Mouse (Mus musculus): ENCODE measurements around the gene Iqsec1. TPM values are rescaled to one million over a fixed set of nuclear protein-coding genes. Genes with fewer than 3 reads are reported as not detected.

The Iqsec1 gene
- total and polyA plus RNA-seq, 2 experiments from 2014 or later, result 12.0 to 93.7 TPM

- DNase-seq (ENCODE audit: low spot score) (no peak), ATAC-seq (ENCODE audit: insufficient read depth, low read depth) (peak; percentile 54)
- peak overlapping the region; percentile 35; the same call in 1 of the 2 replicates for H3K9ac ChIP-seq (replicated peaks; ENCODE audit: low read depth, low read length)
- no peaks in the 10 kb centered on the region for H3K27me3 ChIP-seq (ENCODE audit: control insufficient read depth, insufficient read depth, low read length)
- H3K36me3 ChIP-seq (replicated peaks; ENCODE audit: control insufficient read depth, insufficient read depth, low read length), result peaks cover 14% of the 10 kb centered on the region
- peak overlapping the region; percentile 1; the same call in 1 of the 2 replicates for H3K4me2 ChIP-seq (ENCODE audit: low read depth, low read length)
- TF ChIP-seq EP300 (IDR thresholded peaks at IDR 0.05; ENCODE audit: low read depth) (no peak), CTCF (IDR thresholded peaks at IDR 0.05; ENCODE audit: low read depth) (no peak)
- WGBS, result 25% methylated on average over 11 of the region's 11 CpGs
- no peaks in the 10 kb centered on the region for H3K9me3 ChIP-seq (replicated peaks; ENCODE audit: control insufficient read depth, low read length)
- H3K4me1 ChIP-seq (ENCODE audit: control insufficient read depth, insufficient read depth), result peaks cover 55% of the 10 kb centered on the region
- H3K4me3 ChIP-seq (ENCODE audit: low read depth, low read length), result no peak overlapping the region
- peak overlapping the region; percentile 67 for H3K27ac ChIP-seq (ENCODE audit: low read depth)
Observed at GRCm38 (mm10) chr6:90622758-90623455, 365.6 kb downstream of the Iqsec1 start.

DNA sequence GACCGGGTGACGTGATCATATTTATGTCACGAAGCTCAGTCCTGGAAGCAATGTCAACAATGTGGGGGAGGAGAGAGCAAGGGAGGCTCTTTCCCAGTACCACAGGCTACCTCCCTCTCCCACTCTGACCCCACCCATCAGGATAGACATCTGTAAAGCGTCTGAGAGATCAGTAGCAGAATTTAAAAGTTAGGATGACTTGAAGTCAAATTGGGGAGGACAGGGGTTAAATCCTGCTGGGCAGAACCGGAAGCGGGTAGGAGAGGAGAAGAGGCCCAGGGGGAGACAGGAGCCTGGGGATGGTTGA is 366.9 kb downstream of the Iqsec1 start:
- WGBS, result 42% methylated on average over 6 of the region's 6 CpGs
- Histone ChIP-seq H3K4me1 (ENCODE audit: control insufficient read depth, insufficient read depth) (peaks cover 65% of the 10 kb centered on the region), H3K4me2 (ENCODE audit: low read depth, low read length) (no peak overlapping the region), H3K27me3 (ENCODE audit: control insufficient read depth, insufficient read depth, low read length) (no peaks in the 10 kb centered on the region), H3K4me3 (ENCODE audit: low read depth, low read length) (no peak overlapping the region), H3K9me3 (replicated peaks; ENCODE audit: control insufficient read depth, low read length) (no peaks in the 10 kb centered on the region), H3K9ac (replicated peaks; ENCODE audit: low read depth, low read length) (no peak overlapping the region), H3K27ac (ENCODE audit: low read depth) (peak overlapping the region; percentile 54), H3K36me3 (replicated peaks; ENCODE audit: control insufficient read depth, insufficient read depth, low read length) (peaks cover 7% of the 10 kb centered on the region; the same call in 1 of the 2 replicates)
- TF ChIP-seq CTCF (IDR thresholded peaks at IDR 0.05; ENCODE audit: low read depth) (no peak), EP300 (IDR thresholded peaks at IDR 0.05; ENCODE audit: low read depth) (no peak)
- no peak for DNase-seq (ENCODE audit: low spot score)
- no peak for ATAC-seq (ENCODE audit: insufficient read depth, low read depth)

GRCm38 (mm10) chr6:90620791-90621583 is 367.5 kb downstream of the Iqsec1 start:
- ATAC-seq (ENCODE audit: insufficient read depth, low read depth), result peak; percentile 10; the same call in 1 of the 2 replicates

DNA sequence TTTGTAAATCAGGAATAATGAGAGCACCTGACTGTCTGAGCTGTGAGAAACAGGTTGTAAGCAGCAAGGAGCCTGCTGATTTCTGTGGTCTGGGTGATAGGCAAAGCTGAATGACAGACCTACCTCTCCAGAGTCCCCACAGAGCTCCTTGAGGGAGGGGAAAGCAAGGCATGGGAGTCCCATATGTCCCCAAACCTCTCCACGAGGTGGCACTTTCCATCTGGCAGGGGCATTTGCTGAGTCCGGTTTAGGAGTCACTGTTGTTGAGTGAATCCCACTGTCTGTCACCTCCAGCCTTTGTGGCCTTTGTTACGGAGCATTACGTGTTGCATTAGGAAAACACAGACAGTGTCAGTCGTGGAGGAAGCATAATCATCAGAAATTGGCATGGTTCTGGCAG is 368.5 kb downstream of the Iqsec1 start:
- Histone ChIP-seq H3K4me2 (ENCODE audit: low read depth, low read length) (peak overlapping the region; percentile 29; the same call in 1 of the 2 replicates), H3K4me1 (ENCODE audit: control insufficient read depth, insufficient read depth) (peaks cover 72% of the 10 kb centered on the region), H3K9me3 (replicated peaks; ENCODE audit: control insufficient read depth, low read length) (no peaks in the 10 kb centered on the region), H3K4me3 (ENCODE audit: low read depth, low read length) (no peak overlapping the region), H3K27me3 (ENCODE audit: control insufficient read depth, insufficient read depth, low read length) (no peaks in the 10 kb centered on the region), H3K36me3 (replicated peaks; ENCODE audit: control insufficient read depth, insufficient read depth, low read length) (no peaks in the 10 kb centered on the region), H3K27ac (ENCODE audit: low read depth) (no peak overlapping the region), H3K9ac (replicated peaks; ENCODE audit: low read depth, low read length) (0 out of 2 replicates have a peak overlapping the region, but pooled peaks have one; percentile 4)
- WGBS, result 75% methylated on average over 5 of the region's 5 CpGs
- DNase-seq (ENCODE audit: low spot score) (no peak), ATAC-seq (ENCODE audit: insufficient read depth, low read depth) (no peak)
- TF ChIP-seq EP300 (IDR thresholded peaks at IDR 0.05; ENCODE audit: low read depth) (no peak), CTCF (IDR thresholded peaks at IDR 0.05; ENCODE audit: low read depth) (no peak)

More at GRCm38 (mm10) chr6:90620791-90621583, 367.5 kb downstream of the Iqsec1 start:
- H3K27me3 ChIP-seq (ENCODE audit: control insufficient read depth, insufficient read depth, low read length), result no peaks in the 10 kb centered on the region
- DNase-seq (ENCODE audit: low spot score), result no peak
- H3K36me3 ChIP-seq (replicated peaks; ENCODE audit: control insufficient read depth, insufficient read depth, low read length), result peaks cover 5% of the 10 kb centered on the region; the same call in 1 of the 2 replicates
- no peaks in the 10 kb centered on the region for H3K9me3 ChIP-seq (replicated peaks; ENCODE audit: control insufficient read depth, low read length)
- peak overlapping the region; percentile 1; the same call in 1 of the 2 replicates for H3K9ac ChIP-seq (replicated peaks; ENCODE audit: low read depth, low read length)
- H3K4me1 ChIP-seq (ENCODE audit: control insufficient read depth, insufficient read depth), result peaks cover 67% of the 10 kb centered on the region
- H3K27ac ChIP-seq (ENCODE audit: low read depth), result peak overlapping the region; percentile 54
- no peak overlapping the region; the same call in 1 of the 2 replicates for H3K4me2 ChIP-seq (ENCODE audit: low read depth, low read length)
- TF ChIP-seq CTCF (IDR thresholded peaks at IDR 0.05; ENCODE audit: low read depth) (no peak), EP300 (IDR thresholded peaks at IDR 0.05; ENCODE audit: low read depth) (no peak)
- 54% methylated on average over 9 of the region's 9 CpGs for WGBS
- no peak overlapping the region for H3K4me3 ChIP-seq (ENCODE audit: low read depth, low read length)

GRCm38 (mm10) chr6:90618821-90619636 is 369.5 kb downstream of the Iqsec1 start:
- WGBS, result 43% methylated on average over 19 of the region's 19 CpGs
- Histone ChIP-seq H3K9ac (replicated peaks; ENCODE audit: low read depth, low read length) (peak overlapping the region; percentile 4; the same call in 1 of the 2 replicates), H3K36me3 (replicated peaks; ENCODE audit: control insufficient read depth, insufficient read depth, low read length) (no peaks in the 10 kb centered on the region), H3K4me1 (ENCODE audit: control insufficient read depth, insufficient read depth) (peaks cover 75% of the 10 kb centered on the region), H3K9me3 (replicated peaks; ENCODE audit: control insufficient read depth, low read length) (no peaks in the 10 kb centered on the region), H3K27ac (ENCODE audit: low read depth) (peak overlapping the region; percentile 60), H3K4me3 (ENCODE audit: low read depth, low read length) (no peak overlapping the region), H3K27me3 (ENCODE audit: control insufficient read depth, insufficient read depth, low read length) (no peaks in the 10 kb centered on the region), H3K4me2 (ENCODE audit: low read depth, low read length) (peak overlapping the region; percentile 29; the same call in 1 of the 2 replicates)
- ATAC-seq (ENCODE audit: insufficient read depth, low read depth), result 0 out of 2 replicates have a peak, but pooled peaks have one; percentile 6
- DNase-seq (ENCODE audit: low spot score), result no peak
- TF ChIP-seq CTCF (IDR thresholded peaks at IDR 0.05; ENCODE audit: low read depth) (no peak), EP300 (IDR thresholded peaks at IDR 0.05; ENCODE audit: low read depth) (no peak)

Data from heart, postnatal 0 days (tissue).